Mouse (Mus musculus): Measurements from ENCODE around the gene Pik3r6. TPM values are rescaled to one million over a fixed set of nuclear protein-coding genes. Genes with fewer than 3 reads are reported as not detected.

Pik3r6 gene
- total RNA-seq, 2 experiments from 2014 or later, result 5.0 to 6.4 TPM

DNA sequence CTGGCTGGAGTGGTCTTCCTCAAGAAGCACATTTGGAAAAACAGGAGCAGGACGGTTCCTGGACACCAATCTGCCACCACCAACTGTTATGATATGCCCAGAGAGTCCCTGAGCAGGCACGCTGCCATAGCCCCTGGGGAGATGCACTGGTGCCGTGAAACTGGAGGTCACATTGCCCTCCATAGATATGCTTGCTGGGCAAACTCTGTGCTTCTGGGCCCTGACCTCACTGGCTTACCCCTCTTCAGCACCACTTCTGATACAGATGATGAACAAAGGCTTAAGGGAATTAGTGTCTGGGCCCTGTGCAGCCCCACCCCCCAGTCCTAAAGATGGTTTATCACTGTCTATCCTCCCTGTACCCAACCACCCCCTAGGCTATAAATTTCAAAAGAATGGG is 90.4 kb downstream of the Pik3r6 start:
- Histone ChIP-seq H3K27ac (no peak overlapping the region), H3K4me3 (no peak overlapping the region)
- intact Hi-C loops (cut with DNase I), result no loop called here
- DNase-seq (ENCODE audit: extremely low spot score in 1 of 2, low spot score in 2 of 2), result no peak
- no peak for TF ChIP-seq CTCF (IDR thresholded peaks at IDR 0.05)

DNA sequence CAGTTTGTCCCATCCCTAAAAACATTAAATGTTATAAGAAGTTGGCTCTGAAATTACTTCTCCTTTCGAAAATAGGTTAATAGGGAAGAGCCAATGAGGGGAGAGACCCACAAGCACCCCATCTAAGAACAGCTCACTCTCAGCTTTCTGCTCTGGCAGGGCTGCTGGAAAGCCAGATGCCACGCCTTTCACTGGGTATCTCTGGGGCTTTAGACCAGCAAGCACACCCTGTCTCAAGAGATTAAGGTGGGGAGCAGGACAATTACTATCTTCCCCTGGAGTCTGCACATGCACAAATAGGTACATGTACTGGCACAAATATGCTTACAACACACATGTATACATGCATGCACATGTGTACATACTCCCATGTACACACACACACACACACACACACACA is 95.1 kb downstream of the Pik3r6 start:
- TF ChIP-seq CTCF (IDR thresholded peaks at IDR 0.05), result no peak
- no peak overlapping the region for H3K4me3 ChIP-seq
- DNase-seq (ENCODE audit: extremely low spot score in 1 of 2, low spot score in 2 of 2), result no peak
- intact Hi-C loops (cut with DNase I), result no loop called here
- H3K27ac ChIP-seq, result no peak overlapping the region

DNA sequence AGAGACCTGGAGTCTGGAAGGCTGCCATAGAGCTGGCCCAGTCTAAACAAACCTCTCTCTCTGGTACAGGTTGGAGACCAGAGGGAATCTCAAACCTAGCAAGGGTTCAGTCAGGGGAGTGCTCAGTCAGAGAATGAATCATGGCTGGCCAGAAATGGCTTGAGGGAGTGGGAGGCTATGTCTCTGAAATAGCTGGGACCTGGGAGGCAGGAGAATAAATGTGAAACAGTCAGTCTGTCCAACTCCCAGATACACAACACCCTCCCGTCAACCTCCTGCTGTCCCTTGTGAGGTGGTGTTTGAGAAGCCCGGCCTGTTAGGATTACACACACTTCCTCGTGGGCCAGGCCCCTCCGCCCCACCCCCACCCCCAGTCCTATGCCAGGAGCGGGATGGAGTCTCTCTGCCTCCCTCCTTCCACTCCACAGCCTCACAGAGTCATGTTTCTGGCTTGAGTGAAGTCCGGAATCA is 97.8 kb downstream of the Pik3r6 start:
- intact Hi-C loops (cut with DNase I), result no loop called here
- H3K27ac ChIP-seq, result no peak overlapping the region
- TF ChIP-seq CTCF (IDR thresholded peaks at IDR 0.05), result no peak
- H3K4me3 ChIP-seq, result no peak overlapping the region
- peak in 1 of 2 experiments; percentile 25 for DNase-seq (ENCODE audit: extremely low spot score in 1 of 2, low spot score in 2 of 2)

DNA sequence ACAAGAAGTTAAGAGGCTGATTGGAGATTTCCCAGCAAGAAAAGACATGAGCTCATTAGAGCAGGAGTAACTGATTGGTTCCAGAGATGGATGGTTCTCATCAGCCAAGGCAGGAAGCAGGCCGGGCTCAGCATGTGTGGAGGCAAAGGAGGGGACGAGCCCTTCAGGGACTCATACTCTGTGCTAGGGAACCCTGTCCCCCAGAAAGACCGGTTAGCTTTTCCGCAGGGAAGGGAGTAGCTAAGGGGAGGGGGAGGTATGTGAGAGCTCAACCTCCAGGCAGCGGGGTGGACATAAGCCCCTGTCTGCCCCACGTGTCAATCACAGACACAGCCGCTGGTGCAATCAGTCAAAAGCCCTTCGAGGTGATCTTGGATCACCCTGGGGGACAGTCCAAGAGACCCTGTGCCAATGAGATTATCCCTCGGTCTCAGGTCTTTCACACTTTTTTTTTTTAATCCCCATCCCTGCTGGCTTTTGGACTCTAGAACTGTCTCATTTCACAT is 98.7 kb downstream of the Pik3r6 start:
- intact Hi-C loops (cut with DNase I), result no loop called here
- no peak for TF ChIP-seq CTCF (IDR thresholded peaks at IDR 0.05)
- H3K27ac ChIP-seq, result no peak overlapping the region
- no peak for DNase-seq (ENCODE audit: extremely low spot score in 1 of 2, low spot score in 2 of 2)
- no peak overlapping the region for H3K4me3 ChIP-seq

Other genes with a start within 250 kb of the Pik3r6 start
- gene Ntn1, start 102.2 kb upstream of the Pik3r6 start, total RNA-seq (2021), result 1 to 10 TPM; 6.0 to 7.4 TPM
- 1 to 10 TPM; 2.6 to 2.9 TPM for gene Pik3r5, start 70.9 kb upstream of the Pik3r6 start, total RNA-seq (2021)
- gene Mfsd6l, start 53.2 kb downstream of the Pik3r6 start, total RNA-seq (2021), result not detected
- gene Ccdc42, start 84.0 kb downstream of the Pik3r6 start, total RNA-seq (2021), result 1 to 10 TPM in 1 of 2 experiments, under 1 TPM in 1; 0.66 to 1.2 TPM
- gene Myh10, start 188.5 kb downstream of the Pik3r6 start, total RNA-seq (2021), result 100 to 1,000 TPM; 219 to 221 TPM

All from left cerebral cortex, adult 2 months (tissue).